Mouse (Mus musculus) heart, postnatal 36 days (tissue): ENCODE measurements around the gene Gm17349. TPM values are rescaled to one million over a fixed set of nuclear protein-coding genes. Genes with fewer than 3 reads are reported as not detected.

ENCODE experiments used
- DNase-seq, 2 experiments: peaks; one replicate each; pipeline ENCODE4 v3.0.0; 2021 to 2022
- intact Hi-C: fragments of 180-260 bp; cut with DNase I; formaldehyde crosslinking; loops from one replicate; pipeline ENCODE4 v1.15.1; 2025
- total RNA-seq, 2 experiments: library from RNA; stranded (reverse); gene quantifications; 2 replicates each; pipeline ENCODE4 v1.2.3; 2021

The Gm17349 gene
- total RNA-seq, 2 experiments from 2014 or later, result 1.8 to 2.4 TPM

GRCm38 (mm10) chr15:99668881-99669280 lies 36.4 kb downstream of the Gm17349 start:
- intact Hi-C loops, result loop anchor here (1.0 to 2.0 kb wide), 2 partner anchors 73 to 172 kb away; no protein-coding TSS in a partner anchor
- peak; percentile 73 to 81 for DNase-seq

DNA sequence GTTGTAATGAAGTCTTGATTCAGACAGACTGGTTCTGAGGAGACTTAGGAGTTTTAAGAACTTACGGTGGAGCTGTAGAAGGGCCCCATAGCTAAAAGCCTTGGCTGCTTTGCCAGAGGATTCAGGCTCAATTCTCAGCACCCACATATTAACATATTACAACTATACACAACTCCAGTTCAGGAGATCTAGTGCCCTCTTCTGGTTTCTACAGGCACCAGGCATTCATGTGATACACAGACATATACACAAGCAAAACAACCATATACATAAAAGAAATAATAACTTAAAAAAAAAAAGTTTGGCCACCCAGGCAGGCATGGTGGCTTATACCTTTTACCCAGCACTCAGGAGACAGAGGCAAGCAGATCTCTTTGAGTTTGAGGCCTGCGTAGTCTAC lies 37.7 kb downstream of the Gm17349 start:
- intact Hi-C loops, result no loop called here
- DNase-seq, result no peak

GRCm38 (mm10) chr15:99664600-99665451 lies 40.5 kb downstream of the Gm17349 start:
- intact Hi-C loops, result no loop called here
- DNase-seq, result peak; percentile 44 to 55

GRCm38 (mm10) chr15:99663964-99664599 lies 41.2 kb downstream of the Gm17349 start:
- no peak for DNase-seq
- intact Hi-C loops, result no loop called here

DNA sequence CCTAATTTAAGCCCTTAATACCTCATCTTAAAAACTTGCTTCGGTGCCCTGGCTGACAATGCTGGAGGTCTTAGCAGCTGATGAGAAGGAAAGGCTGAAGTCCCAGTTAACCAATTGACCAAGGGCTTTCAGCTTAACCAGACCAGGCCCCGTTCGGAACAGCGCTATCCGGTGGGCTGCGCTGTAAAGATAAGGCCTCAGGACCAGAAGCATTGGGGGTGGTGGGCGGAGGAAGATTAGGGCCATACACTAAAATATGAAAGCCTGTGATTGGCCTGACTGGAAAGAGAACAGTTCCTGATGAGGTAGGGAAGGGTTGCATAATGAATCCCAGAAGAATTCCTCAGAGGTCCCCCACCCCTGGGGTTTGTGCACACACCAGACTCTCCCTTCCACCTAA lies 42.9 kb downstream of the Gm17349 start:
- no peak for DNase-seq
- intact Hi-C loops, result no loop called here

GRCm38 (mm10) chr15:99661121-99661830 lies 44.0 kb downstream of the Gm17349 start:
- intact Hi-C loops, result no loop called here
- no peak for DNase-seq

DNA sequence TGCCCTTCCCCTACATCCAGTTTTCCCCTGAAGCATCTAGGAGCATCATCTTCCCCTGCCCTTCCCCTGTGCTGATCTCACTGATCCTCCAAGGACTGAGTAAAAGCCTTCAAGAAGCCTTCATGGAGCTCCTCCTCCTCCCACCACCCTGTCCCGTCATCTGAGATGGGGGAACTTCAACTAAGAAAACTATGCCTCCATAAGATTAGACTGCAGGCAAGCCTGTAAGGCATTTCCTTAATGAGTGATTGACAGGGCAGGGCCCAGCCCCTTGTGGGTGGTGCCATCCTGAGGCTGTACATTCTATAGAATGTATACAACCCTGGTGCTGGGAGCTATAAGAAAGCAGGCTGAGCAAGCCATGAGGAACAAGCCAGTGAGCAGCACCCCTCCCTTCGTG lies 46.9 kb downstream of the Gm17349 start:
- DNase-seq, result no peak
- intact Hi-C loops, result no loop called here

DNA sequence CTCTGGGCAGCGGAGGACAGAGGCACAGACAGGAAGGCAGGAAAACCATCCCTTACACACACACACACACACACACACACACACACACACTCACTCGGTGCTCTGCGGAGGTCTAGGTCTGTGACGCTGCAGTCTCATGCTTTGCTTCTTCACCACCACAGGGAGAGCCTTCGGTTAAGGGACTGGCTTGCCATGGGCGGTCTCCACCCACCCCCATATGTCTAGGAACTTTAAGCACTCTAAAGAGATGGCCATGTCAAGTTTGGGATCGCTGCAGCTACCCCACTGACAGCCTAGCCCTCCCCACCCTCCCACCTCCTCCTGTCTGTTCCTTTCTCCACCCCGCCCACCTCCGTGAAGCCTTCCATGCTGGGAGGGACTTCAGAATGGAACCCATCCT lies 49.3 kb downstream of the Gm17349 start:
- intact Hi-C loops, result no loop called here
- DNase-seq, result no peak

GRCm38 (mm10) chr15:99653876-99654275 lies 51.4 kb downstream of the Gm17349 start:
- intact Hi-C loops, result no loop called here

DNA sequence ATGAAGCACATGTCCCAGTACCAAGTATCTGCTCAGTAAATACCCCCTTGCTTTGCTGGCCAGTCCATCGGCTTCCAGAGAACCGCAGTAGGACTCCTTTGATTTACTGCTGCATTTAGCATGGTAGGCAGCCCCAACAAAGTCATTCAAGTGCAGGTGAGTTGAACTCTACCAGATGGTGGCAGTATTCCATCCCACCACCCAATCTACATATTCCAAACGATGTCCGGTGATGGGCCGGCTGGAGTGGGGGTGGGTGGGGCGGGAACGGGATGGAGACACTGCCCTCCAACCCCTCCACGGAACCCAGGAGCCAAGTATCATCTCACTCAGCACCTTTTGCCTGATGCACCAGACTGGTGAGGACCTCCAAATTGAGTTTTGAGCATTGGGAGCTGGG lies 52.0 kb downstream of the Gm17349 start:
- no peak for DNase-seq
- intact Hi-C loops, result no loop called here

More at GRCm38 (mm10) chr15:99653876-99654275, 51.4 kb downstream of the Gm17349 start:
- no peak for DNase-seq

Other genes starting within 250 kb of the Gm17349 start
- gene Nckap5l, start 247.7 kb downstream of the Gm17349 start, total RNA-seq, result 1 to 10 TPM; 6.9 to 8.8 TPM
- gene Bcdin3d, start 230.8 kb downstream of the Gm17349 start, total RNA-seq, result 1 to 10 TPM; 3.2 to 3.4 TPM
- under 1 TPM; 0.31 to 0.33 TPM for gene Faim2, start 177.3 kb downstream of the Gm17349 start, total RNA-seq
- not detected for gene Aqp2, start 126.4 kb downstream of the Gm17349 start, total RNA-seq
- not detected for gene Aqp5, start 114.7 kb downstream of the Gm17349 start, total RNA-seq
- not detected for gene Aqp6, start 104.1 kb downstream of the Gm17349 start, total RNA-seq
- 1 to 10 TPM; 2.1 to 2.2 TPM for gene Racgap1, start 53.8 kb downstream of the Gm17349 start, total RNA-seq
- under 1 TPM; 0.22 to 0.35 TPM for gene Asic1, start 35.1 kb downstream of the Gm17349 start, total RNA-seq
- 10 to 100 TPM; 18.7 to 22.1 TPM for gene Smarcd1, start 3.4 kb downstream of the Gm17349 start, total RNA-seq
- 10 to 100 TPM; 61.0 to 62.5 TPM for gene Gpd1, start 12.0 kb upstream of the Gm17349 start, total RNA-seq
- gene Cox14, start 20.1 kb upstream of the Gm17349 start, total RNA-seq, result 100 to 1,000 TPM; 218 to 222 TPM
- gene Cers5, start 67.4 kb upstream of the Gm17349 start, total RNA-seq, result 10 to 100 TPM; 17.6 to 18.0 TPM
- 10 to 100 TPM; 19.9 to 21.0 TPM for gene Lima1, start 170.0 kb upstream of the Gm17349 start, total RNA-seq